Mouse (Mus musculus): ENCODE results near the gene Ppm1e.

DNA sequence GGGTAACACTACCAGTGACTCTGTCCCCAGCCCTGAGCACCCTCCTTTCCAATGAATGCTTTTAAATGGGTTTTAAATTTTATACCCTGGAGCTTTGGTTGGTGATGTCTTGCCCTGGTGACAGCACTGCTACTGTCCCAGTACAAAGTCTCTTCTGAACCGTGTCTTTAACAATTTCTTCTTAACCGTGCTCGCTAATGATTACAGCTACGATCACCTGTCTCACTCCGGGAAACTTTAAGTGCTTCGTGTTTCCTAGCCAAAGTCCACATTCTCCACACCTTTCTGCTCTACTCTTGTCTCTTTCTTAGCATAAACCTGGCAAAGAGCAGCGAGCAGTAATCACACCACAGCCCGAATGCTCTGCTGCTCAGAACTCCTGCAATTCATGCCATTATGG is 69.5 kb downstream of the Ppm1e start:
- no peak for TF ChIP-seq CTCF (IDR thresholded peaks at IDR 0.05; ENCODE audit: low read depth)
- no peak for TF ChIP-seq EP300 (IDR thresholded peaks at IDR 0.05; ENCODE audit: low read depth)

Measured in heart, postnatal 0 days (tissue).